Mouse (Mus musculus) midbrain, embryonic 15.5 days (tissue): Measurements from ENCODE around the gene Hax1. TPM values are rescaled to one million over a fixed set of nuclear protein-coding genes. Genes with fewer than 3 reads are reported as not detected.

ENCODE experiments used
- ATAC-seq: fragments of 200-750 bp; cut with Nextera tagmentation; replicated peaks from 2 replicates; pipeline ENCODE4 v1.8.0; 2017; ENCODE audit warnings: moderate TSS enrichment
- H3K27ac ChIP-seq: fragments of 300-500 bp; sonication (generic); 2 replicates; pipeline ENCODE4 v1.5.1; 2015; ENCODE audit warnings: mild to moderate bottlenecking, inconsistent platforms
- H3K27me3 ChIP-seq: fragments of 300-500 bp; sonication (generic); replicated peaks from 2 replicates; pipeline ENCODE4 v1.6.1; 2015; ENCODE audit warnings: inconsistent platforms
- H3K36me3 ChIP-seq: fragments of 300-500 bp; sonication (generic); replicated peaks from 2 replicates; pipeline ENCODE4 v1.6.1; 2015; ENCODE audit warnings: inconsistent platforms
- H3K4me1 ChIP-seq: fragments of 300-500 bp; sonication (generic); 2 replicates; pipeline ENCODE4 v1.6.1; 2015; ENCODE audit warnings: inconsistent platforms
- H3K4me2 ChIP-seq: fragments of 300-500 bp; sonication (generic); 2 replicates; pipeline ENCODE4 v1.6.1; 2015; ENCODE audit warnings: inconsistent platforms, mild to moderate bottlenecking, moderate library complexity
- H3K4me3 ChIP-seq: fragments of 300-500 bp; sonication (generic); 2 replicates; pipeline ENCODE4 v1.5.1; 2015; ENCODE audit warnings: mild to moderate bottlenecking, inconsistent platforms
- H3K9ac ChIP-seq: fragments of 300-500 bp; sonication (generic); 2 replicates; pipeline ENCODE4 v1.6.1; 2015; ENCODE audit warnings: mild to moderate bottlenecking, inconsistent platforms
- H3K9me3 ChIP-seq: fragments of 300-500 bp; sonication (generic); 2 replicates; pipeline ENCODE4 v1.6.1; 2016; ENCODE audit warnings: inconsistent platforms
- WGBS: fragments of 180-500 bp; shearing (Covaris S2); methylation state at CpG from one replicate; pipeline ENCODE4 v1.1.7; 2015; ENCODE audit warnings: mixed read lengths; 5-methylcytosine and 5-hydroxymethylcytosine counted together
- polyA plus RNA-seq: library from polyadenylated mRNA; unstranded; fragments of >200 nt; fragmentation: Nextera tagmentation; extraction: Ambion mirVana; gene quantifications from 2 replicates; pipeline ENCODE4 v1.2.1, GENCODE M21; 2015

The Hax1 gene
- polyA plus RNA-seq, 1 experiment from 2014 or later, result 106 TPM

DNA sequence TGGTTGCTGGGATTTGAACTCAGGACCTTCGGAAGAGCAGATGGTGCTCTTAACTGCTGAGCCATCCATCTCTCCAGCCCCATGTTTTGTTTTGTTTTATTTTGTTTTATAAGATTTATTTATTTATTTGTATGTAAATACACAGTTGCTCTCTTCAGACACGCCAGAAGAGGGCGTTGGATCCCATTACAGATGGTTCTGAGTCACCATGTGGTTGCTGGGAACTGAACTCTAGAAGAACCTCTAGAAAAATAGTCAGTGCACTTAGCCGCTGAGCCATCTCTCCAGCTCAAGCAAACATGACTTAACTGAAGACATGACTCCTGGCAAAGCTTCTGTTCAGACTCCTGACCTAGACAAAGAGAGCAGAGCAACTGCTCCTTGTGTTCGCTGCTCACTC is 16.2 kb downstream of the Hax1 start:
- no peak overlapping the region for H3K27ac ChIP-seq

DNA sequence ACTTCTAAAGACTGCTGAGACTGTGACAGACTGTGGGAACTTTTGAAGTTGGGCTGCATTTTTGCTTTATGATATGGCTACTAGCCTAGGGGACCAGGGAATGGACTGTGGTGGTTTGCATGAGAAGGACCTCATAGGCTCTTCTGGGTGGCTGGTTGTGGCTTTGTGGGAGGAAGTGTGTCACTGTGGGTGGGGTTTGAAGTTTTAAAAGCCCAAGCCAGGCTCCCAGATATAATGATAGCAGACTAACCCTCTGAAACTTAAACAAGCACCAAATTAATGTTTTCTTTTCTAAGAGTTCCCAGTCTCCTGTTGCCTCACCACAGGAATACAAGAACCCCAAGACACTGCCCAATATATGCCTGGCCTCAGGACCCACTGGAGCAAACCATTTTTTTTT is 21.7 kb downstream of the Hax1 start:
- no peak overlapping the region for H3K4me3 ChIP-seq
- no peak overlapping the region for H3K27ac ChIP-seq
- H3K9ac ChIP-seq, result no peak overlapping the region
- no peaks in the 10 kb centered on the region for H3K36me3 ChIP-seq
- no peaks in the 10 kb centered on the region for H3K4me1 ChIP-seq
- ATAC-seq, result no peak
- H3K9me3 ChIP-seq, result no peaks in the 10 kb centered on the region
- H3K27me3 ChIP-seq, result no peaks in the 10 kb centered on the region
- H3K4me2 ChIP-seq, result no peak overlapping the region

More for the DNA sequence above, 16.2 kb downstream of the Hax1 start:
- no peak overlapping the region for H3K4me2 ChIP-seq
- H3K36me3 ChIP-seq, result no peaks in the 10 kb centered on the region
- no peak overlapping the region for H3K9ac ChIP-seq
- H3K4me1 ChIP-seq, result no peaks in the 10 kb centered on the region
- no peak for ATAC-seq
- H3K9me3 ChIP-seq, result no peaks in the 10 kb centered on the region
- WGBS, result 80% methylated on average over 5 of the region's 5 CpGs
- no peak overlapping the region for H3K4me3 ChIP-seq
- no peaks in the 10 kb centered on the region for H3K27me3 ChIP-seq

DNA sequence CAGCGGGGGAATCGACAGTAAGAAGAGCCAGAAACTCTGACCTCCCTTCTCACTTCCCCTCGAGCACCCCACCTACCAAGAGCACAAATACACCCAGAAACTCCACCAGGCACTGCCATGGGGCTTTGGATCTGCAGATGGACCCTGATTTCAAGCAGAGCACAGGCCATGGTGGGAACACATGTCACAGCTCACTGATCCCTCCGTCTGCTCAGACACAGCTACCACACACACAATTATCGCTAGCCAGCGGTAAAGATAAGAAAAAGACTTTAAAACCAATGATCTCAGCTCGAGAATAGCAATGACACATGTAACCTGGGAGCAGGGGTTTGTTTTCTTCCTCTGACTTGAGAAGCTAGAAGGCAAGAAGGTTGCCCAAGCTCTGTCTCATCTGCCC is 30.1 kb downstream of the Hax1 start:
- Histone ChIP-seq H3K36me3 (no peaks in the 10 kb centered on the region), H3K9me3 (no peaks in the 10 kb centered on the region), H3K4me2 (no peak overlapping the region), H3K9ac (no peak overlapping the region), H3K27ac (no peak overlapping the region), H3K27me3 (no peaks in the 10 kb centered on the region), H3K4me3 (no peak overlapping the region), H3K4me1 (peaks cover 14% of the 10 kb centered on the region)
- no peak for ATAC-seq
- WGBS, result 74% methylated on average over 7 of the region's 7 CpGs

DNA sequence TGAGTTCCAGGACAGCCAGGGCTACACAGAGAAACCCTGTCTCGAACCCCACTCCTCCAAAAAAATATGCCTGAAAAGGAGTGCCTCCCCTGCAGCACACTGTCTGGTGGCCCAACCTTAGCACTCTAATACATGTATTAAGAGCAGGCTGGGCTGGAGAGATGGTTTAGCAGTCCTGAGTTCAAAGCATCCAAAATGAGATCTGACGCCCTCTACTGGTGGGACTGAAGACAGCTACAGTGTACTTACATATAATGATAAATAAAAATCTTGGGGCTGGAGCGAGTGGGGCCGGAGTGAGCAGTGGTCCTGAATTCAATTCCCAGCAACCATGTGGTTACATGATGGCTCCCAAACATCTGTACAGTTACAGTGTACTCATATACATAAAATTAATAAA is 31.6 kb downstream of the Hax1 start:
- no peak overlapping the region for H3K4me3 ChIP-seq
- peaks cover 20% of the 10 kb centered on the region for H3K4me1 ChIP-seq
- WGBS, result 71% methylated on average over 4 of the region's 4 CpGs
- ATAC-seq, result no peak
- no peak overlapping the region for H3K4me2 ChIP-seq
- H3K9ac ChIP-seq, result no peak overlapping the region
- no peaks in the 10 kb centered on the region for H3K36me3 ChIP-seq
- no peaks in the 10 kb centered on the region for H3K27me3 ChIP-seq
- H3K9me3 ChIP-seq, result no peaks in the 10 kb centered on the region
- H3K27ac ChIP-seq, result no peak overlapping the region

DNA sequence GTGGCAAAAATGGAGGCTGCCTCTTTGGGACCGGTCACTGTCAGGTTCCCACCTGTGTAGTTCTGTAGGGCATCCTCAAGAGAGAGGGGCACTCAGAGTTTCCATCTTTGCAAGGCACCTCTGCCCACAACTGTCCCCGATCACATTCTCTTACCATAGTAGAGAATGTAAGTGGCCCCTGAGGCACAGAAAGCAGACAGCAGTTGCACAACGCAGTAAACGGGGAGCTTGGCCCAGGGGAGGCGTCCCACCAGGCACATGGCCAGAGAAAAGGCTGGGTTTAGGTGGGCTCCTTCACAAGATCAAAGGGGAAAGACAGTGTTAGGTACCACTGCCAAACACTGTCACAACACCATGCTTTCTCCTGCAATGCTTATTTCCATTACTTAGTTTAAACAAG is 32.6 kb downstream of the Hax1 start:
- no peak for ATAC-seq
- Histone ChIP-seq H3K9me3 (no peaks in the 10 kb centered on the region), H3K4me2 (no peak overlapping the region), H3K27ac (no peak overlapping the region), H3K4me1 (peaks cover 30% of the 10 kb centered on the region), H3K36me3 (no peaks in the 10 kb centered on the region), H3K9ac (no peak overlapping the region), H3K4me3 (no peak overlapping the region), H3K27me3 (no peaks in the 10 kb centered on the region)
- 93% methylated on average over 5 of the region's 5 CpGs for WGBS

DNA sequence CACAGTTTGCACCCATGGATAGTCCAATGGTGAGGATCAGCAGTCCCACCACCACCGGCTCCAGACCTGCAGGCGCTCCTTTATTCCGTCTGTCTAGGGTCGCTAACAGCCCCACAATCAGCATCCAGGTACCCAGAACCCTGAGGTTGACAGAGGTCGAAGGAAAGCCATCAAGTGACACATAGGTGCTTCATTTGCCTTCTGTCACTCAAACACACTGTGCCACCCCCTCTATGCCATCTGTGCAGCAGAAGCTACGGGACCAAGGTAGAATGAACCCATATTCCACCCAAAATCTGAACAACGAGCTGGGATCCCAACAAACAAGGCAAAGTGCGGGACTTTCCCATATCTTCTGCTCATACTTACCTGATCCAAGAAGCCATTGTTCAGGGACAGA is 33.0 kb downstream of the Hax1 start:
- H3K9ac ChIP-seq, result no peak overlapping the region
- H3K4me3 ChIP-seq, result no peak overlapping the region
- H3K9me3 ChIP-seq, result no peaks in the 10 kb centered on the region
- no peaks in the 10 kb centered on the region for H3K27me3 ChIP-seq
- ATAC-seq, result no peak
- no peaks in the 10 kb centered on the region for H3K36me3 ChIP-seq
- WGBS, result 94% methylated on average over 8 of the region's 8 CpGs
- peaks cover 34% of the 10 kb centered on the region for H3K4me1 ChIP-seq
- no peak overlapping the region for H3K4me2 ChIP-seq
- H3K27ac ChIP-seq, result no peak overlapping the region

DNA sequence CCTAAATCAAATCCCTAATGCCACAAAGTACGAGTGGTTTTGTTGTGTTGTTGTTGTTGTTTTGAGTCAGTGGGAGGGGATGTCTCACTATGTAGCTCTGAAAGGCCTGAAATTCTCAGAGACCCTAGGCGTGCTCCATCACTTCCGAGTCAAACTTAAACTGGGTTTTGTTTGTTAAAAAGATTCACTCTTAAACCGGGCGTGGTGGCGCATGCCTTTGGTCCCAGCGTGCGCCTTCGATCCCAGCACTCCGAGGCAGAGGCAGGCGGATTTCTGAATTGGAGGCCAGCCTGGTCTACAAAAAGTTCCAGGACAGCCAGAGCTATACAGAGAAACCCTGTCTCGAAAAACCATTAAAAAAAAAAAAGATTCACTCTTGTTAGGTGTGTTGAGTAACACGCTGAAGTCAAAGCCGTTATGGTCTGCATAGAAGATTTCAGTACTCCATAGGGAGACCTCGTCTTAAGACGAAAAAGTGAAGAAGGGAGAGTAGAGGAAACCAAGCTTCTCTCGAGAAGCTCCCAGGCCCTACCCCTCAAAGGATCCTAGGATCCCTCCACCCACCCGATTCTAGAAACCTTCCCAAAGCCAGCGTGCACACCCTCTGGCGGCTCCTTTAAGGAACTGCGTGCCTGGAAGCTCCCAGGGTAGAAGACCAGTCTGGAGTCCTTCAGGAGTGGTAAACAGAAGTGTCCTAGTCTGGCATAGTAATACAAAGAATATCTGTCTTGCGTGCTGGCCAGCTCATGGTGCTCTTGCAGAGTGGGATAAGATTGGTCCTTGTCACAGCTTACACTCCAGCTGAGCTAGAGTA is 34.4 kb downstream of the Hax1 start:
- H3K4me1 ChIP-seq, result peaks cover 47% of the 10 kb centered on the region
- 30% methylated on average over 22 of the region's 22 CpGs for WGBS

DNA sequence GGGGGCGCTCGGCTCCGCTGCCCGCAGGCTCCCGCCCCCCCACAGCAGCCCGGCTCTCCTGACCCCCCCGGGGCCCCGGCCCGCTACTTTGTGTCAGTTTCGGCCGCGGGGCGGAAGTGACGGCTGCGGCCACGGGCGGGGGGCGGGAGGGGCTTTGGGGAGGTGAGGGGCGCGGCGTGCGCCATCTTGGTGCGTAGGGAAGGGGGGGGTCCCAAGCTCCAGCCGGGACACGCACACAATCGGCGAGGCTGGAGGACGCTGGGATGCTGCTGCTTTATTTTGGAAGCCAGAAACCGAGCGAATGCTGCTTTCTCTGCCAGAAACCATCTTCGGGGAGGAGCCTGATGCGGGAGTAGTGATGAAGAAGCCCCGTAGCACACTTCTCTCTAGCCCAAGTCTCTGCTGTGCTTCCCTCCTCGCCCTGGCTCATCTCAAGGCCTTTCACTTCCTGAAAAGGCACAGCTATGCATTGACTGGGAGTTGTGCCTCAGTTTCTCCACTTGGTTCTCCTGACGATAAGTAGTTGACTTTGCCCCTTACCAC is 35.3 kb downstream of the Hax1 start, which contains the start of gene Atp8b2:
Gene Atp8b2, minus strand, starts transcription at position 288 of the 543 bp plus-strand sequence.
- Histone ChIP-seq H3K4me2 (peak within 1 kb of the TSS; percentile 87), H3K4me1 (peaks cover 54% of the 10 kb centered on the region), H3K9me3 (no peaks in the 10 kb centered on the region), H3K36me3 (no peaks in the 10 kb centered on the region), H3K9ac (peak within 1 kb of the TSS; percentile 94), H3K4me3 (peak within 1 kb of the TSS; percentile 86), H3K27me3 (no peaks in the 10 kb centered on the region), H3K27ac (peak within 1 kb of the TSS; percentile 93)
- ATAC-seq, result peak; percentile 72
- under 1% methylated on average over 34 of the region's 35 CpGs for WGBS

More for the DNA sequence above, 34.4 kb downstream of the Hax1 start:
- H3K9ac ChIP-seq, result peak overlapping the region; percentile 94
- no peaks in the 10 kb centered on the region for H3K36me3 ChIP-seq
- H3K9me3 ChIP-seq, result no peaks in the 10 kb centered on the region
- peak overlapping the region; percentile 93 for H3K27ac ChIP-seq
- ATAC-seq, result no peak
- H3K4me2 ChIP-seq, result peak overlapping the region; percentile 87
- H3K27me3 ChIP-seq, result no peaks in the 10 kb centered on the region
- H3K4me3 ChIP-seq, result peak overlapping the region; percentile 86

DNA sequence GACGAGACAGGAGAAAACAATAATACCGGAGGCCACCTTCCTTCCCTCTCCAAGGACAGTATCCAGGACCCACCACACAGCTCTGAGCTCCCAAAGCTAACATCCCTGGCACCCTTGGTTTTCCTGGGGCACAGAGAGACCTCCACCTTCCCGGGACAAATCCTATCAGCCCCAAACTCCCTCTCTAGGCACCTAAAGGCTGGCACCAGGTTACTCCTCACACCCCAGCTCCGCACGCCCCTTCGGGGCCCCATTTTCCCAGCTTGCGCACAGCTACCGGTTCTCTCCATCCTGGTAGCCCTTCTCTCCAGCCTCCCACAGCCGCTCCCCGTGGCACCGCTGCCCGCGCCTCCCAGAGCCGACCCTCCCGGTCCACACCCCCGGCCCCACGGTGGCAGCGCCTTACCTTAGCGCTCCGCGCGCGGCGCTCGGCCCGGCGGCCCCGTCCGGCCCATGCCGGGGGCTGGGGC is 35.8 kb downstream of the Hax1 start:
- Histone ChIP-seq H3K27ac (peak overlapping the region; percentile 93), H3K27me3 (no peaks in the 10 kb centered on the region), H3K4me3 (peak overlapping the region; percentile 86), H3K4me2 (peak overlapping the region; percentile 87), H3K36me3 (peaks cover 2% of the 10 kb centered on the region; the same call in 1 of the 2 replicates), H3K9me3 (no peaks in the 10 kb centered on the region), H3K4me1 (peaks cover 55% of the 10 kb centered on the region), H3K9ac (peak overlapping the region; percentile 94)
- ATAC-seq, result peak; percentile 18
- WGBS, result under 1% methylated on average over 30 of the region's 30 CpGs

DNA sequence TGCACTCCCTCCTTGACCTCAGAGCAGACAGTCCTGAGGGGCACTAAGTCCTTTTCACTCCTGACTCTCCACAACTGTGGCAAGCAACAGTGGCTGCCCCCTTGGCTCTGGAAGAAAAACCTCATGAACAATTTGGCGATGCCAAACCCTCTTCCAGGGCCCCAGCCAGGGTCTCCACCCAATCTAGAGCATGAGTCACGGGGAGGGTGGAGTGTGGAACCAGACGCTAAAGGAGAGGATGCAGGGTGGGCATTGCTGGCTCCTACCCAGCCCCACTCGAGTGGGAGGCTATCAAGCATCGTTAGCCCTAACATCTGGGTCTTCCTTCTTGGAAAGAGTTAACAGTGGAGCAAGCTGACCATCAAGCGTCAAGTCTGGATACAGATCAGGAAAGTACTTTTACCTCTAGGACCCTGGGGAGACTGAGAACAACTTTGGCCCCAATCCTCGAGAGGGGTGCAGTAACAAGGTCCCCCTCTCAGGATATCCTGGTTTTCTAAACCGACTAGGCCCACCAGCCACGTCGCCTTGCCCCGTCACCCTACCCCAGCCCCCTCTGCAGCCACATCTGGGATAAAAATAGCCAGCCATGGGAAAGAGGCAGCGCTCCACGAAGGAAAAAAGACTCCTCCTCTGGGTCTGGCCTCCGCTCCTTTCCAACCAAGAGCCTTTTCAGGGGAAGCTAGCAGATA is 36.4 kb downstream of the Hax1 start:
- no peaks in the 10 kb centered on the region for H3K27me3 ChIP-seq
- H3K9ac ChIP-seq, result peak overlapping the region; percentile 94
- peaks cover 55% of the 10 kb centered on the region for H3K4me1 ChIP-seq
- no peak for ATAC-seq
- 7% methylated on average over 14 of the region's 14 CpGs for WGBS
- H3K4me3 ChIP-seq, result peak overlapping the region; percentile 86
- no peaks in the 10 kb centered on the region for H3K9me3 ChIP-seq
- peaks cover 8% of the 10 kb centered on the region; the same call in 1 of the 2 replicates for H3K36me3 ChIP-seq
- H3K4me2 ChIP-seq, result peak overlapping the region; percentile 87
- H3K27ac ChIP-seq, result peak overlapping the region; percentile 93

DNA sequence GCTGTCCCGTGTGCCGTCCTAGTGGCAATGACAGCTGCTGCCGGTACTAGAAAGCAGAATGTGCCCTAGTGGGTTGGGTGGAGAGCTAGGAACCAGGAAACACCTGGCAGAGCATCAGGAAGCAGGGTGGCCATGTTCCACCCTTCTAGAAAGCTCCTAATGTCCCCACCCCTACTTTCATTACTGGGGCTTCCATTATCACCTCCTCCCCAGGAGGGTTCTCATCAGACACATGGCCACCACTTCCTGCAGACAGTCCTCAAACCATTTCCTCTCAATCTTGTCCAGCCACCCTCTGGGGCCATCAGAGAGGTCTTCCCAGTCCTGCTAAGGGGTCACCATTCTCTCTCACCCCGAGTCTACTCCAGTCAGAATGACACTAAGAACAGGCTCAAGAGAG is 37.1 kb downstream of the Hax1 start:
- no peaks in the 10 kb centered on the region for H3K9me3 ChIP-seq
- H3K9ac ChIP-seq, result peak overlapping the region; percentile 94; the same call in 1 of the 2 replicates
- WGBS, result 58% methylated on average over 4 of the region's 4 CpGs
- H3K27ac ChIP-seq, result 0 out of 2 replicates have a peak overlapping the region, but pooled peaks have one; percentile 70
- H3K27me3 ChIP-seq, result no peaks in the 10 kb centered on the region
- H3K4me1 ChIP-seq, result peaks cover 55% of the 10 kb centered on the region
- ATAC-seq, result no peak
- peak overlapping the region; percentile 87 for H3K4me2 ChIP-seq
- peaks cover 13% of the 10 kb centered on the region for H3K36me3 ChIP-seq
- peak overlapping the region; percentile 86 for H3K4me3 ChIP-seq

DNA sequence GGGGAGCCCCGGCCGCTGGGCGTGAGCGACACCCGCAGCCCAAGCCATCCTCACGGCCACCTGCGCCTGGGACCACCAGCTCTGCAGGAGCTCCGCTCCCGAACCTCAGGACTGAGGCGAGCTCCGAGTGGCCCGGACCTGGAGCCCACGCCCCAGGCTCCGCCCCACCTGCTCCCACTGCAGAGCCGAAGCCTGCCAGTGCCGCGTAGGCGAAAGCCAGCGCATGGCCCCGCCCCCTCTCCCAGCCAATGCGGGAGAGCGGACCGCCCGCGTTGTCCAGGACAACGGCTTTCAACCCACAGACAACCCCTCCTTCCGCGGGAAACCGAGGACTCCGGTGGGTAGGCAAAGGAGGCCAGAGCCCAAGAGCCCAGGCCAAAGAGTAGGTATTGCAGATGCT is 38.1 kb downstream of the Hax1 start:
- peaks cover 55% of the 10 kb centered on the region for H3K4me1 ChIP-seq
- under 1% methylated on average over 30 of the region's 30 CpGs for WGBS
- peak overlapping the region; percentile 86 for H3K4me3 ChIP-seq
- peaks cover 19% of the 10 kb centered on the region for H3K36me3 ChIP-seq
- peak overlapping the region; percentile 87 for H3K4me2 ChIP-seq
- no peaks in the 10 kb centered on the region for H3K9me3 ChIP-seq
- peak; percentile 88 for ATAC-seq
- peak overlapping the region; percentile 94 for H3K9ac ChIP-seq
- no peaks in the 10 kb centered on the region for H3K27me3 ChIP-seq
- H3K27ac ChIP-seq, result peak overlapping the region; percentile 70
